Mouse (Mus musculus) midbrain, embryonic 14.5 days (tissue): Measurements from ENCODE around the gene Parp16. TPM values are rescaled to one million over a fixed set of nuclear protein-coding genes. Genes with fewer than 3 reads are reported as not detected.

Source experiments
- ATAC-seq: fragments of 200-750 bp; cut with Nextera tagmentation; 2 replicates; pipeline ENCODE4 v1.8.0; 2017; ENCODE audit warnings: moderate number of reproducible peaks, moderate library complexity; ENCODE audit not compliant: low FRiP score, low TSS enrichment
- DNase-seq: peaks from one replicate; pipeline ENCODE4 v3.0.0-alpha.2; 2015
- H3K27ac ChIP-seq: fragments of 300-500 bp; sonication (generic); replicated peaks from 2 replicates; pipeline ENCODE4 v1.5.1; 2014; ENCODE audit warnings: mild to moderate bottlenecking, low read depth, low read length, moderate library complexity
- H3K27me3 ChIP-seq: fragments of 300-500 bp; sonication (generic); 2 replicates; pipeline ENCODE4 v1.6.1; 2014; ENCODE audit warnings: low read length, control low read depth, mixed read lengths; ENCODE audit not compliant: control insufficient read depth, insufficient read depth
- H3K36me3 ChIP-seq: fragments of 300-500 bp; sonication (generic); 2 replicates; pipeline ENCODE4 v1.6.1; 2014; ENCODE audit warnings: low read length, control low read depth; ENCODE audit not compliant: control insufficient read depth, insufficient read depth
- H3K4me1 ChIP-seq: fragments of 300-500 bp; sonication (generic); 2 replicates; pipeline ENCODE4 v1.6.1; 2014; ENCODE audit warnings: mild to moderate bottlenecking, antibody characterized with exemption, low read length, control low read depth; ENCODE audit not compliant: control insufficient read depth, insufficient read depth
- H3K4me2 ChIP-seq: fragments of 300-500 bp; sonication (generic); 2 replicates; pipeline ENCODE4 v1.6.1; 2014; ENCODE audit warnings: mild to moderate bottlenecking, low read length, moderate library complexity
- H3K4me3 ChIP-seq: fragments of 300-500 bp; sonication (generic); replicated peaks from 2 replicates; pipeline ENCODE4 v1.5.1; 2014; ENCODE audit warnings: low read depth, low read length
- H3K9ac ChIP-seq: fragments of 300-500 bp; sonication (generic); replicated peaks from 2 replicates; pipeline ENCODE4 v1.6.1; 2014; ENCODE audit warnings: mild to moderate bottlenecking, low read length, moderate library complexity
- H3K9me3 ChIP-seq: fragments of 300-500 bp; sonication (generic); 2 replicates; pipeline ENCODE4 v1.6.1; 2016; ENCODE audit warnings: low read length, control low read depth, mixed read lengths; ENCODE audit not compliant: control insufficient read depth
- WGBS: fragments of 180-500 bp; shearing (Covaris S2); extraction: QIAGEN DNeasy Blood & Tissue Kit; methylation state at CpG from one replicate; pipeline ENCODE4 v1.1.7; 2014; 5-methylcytosine and 5-hydroxymethylcytosine counted together
- polyA plus RNA-seq: library from polyadenylated mRNA; unstranded; fragments of >200 nt; fragmentation: Nextera tagmentation; extraction: Ambion mirVana; gene quantifications from 2 replicates; pipeline ENCODE4 v1.2.1, GENCODE M21; 2014

Parp16 gene
- polyA plus RNA-seq, 1 experiment from 2014 or later: 5.2 TPM

DNA sequence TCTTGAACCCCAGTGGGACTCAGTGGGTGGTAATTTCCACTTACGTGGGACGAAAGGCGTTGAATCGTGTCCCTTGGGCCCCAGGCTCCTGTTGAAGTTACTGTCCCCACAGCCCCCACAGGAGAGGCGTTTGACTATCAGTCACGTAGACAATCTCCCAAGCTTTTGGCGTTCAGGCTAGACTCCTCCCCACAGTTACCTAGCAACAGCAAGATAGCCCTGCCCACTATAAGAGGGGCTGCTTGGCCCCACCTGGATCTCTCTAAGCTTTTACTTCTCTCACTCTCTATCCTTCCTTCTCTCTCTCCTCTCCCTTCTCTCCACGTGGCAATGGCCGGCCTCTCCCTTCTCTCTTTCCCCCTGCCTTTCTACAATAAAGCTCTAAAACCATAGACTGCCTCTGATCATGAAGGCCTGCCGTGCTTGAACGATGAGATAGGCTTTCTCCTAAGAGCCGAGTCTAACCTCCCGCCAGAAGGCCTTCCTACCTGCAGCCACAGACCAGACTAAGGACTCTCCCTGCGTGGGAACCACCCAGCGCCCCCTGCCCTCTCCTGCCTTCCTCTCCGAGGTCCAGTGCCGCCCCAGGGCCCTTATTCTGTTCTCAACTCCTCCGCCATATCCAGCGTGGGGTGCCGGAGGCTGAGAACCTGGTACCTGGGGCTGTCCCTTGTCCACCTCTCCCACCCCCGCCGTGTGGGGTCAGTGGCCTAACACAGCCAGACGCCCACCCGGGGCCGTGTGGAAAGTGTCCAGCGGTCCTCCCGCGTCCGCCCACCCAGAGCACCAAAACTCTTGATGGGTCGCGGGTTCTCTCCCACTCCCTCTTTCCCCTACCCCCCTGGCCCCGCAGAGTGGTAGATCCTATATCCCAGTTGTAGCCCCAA lies 13.4 kb downstream of the Parp16 start:
- Histone ChIP-seq H3K4me1 (no peaks in the 10 kb centered on the region), H3K27ac (no peak overlapping the region), H3K9ac (no peak overlapping the region), H3K36me3 (no peaks in the 10 kb centered on the region), H3K4me2 (no peak overlapping the region), H3K4me3 (no peak overlapping the region), H3K27me3 (no peaks in the 10 kb centered on the region), H3K9me3 (no peaks in the 10 kb centered on the region)
- 89% methylated on average over 32 of the region's 32 CpGs for WGBS
- ATAC-seq: no peak
- DNase-seq: no peak

DNA sequence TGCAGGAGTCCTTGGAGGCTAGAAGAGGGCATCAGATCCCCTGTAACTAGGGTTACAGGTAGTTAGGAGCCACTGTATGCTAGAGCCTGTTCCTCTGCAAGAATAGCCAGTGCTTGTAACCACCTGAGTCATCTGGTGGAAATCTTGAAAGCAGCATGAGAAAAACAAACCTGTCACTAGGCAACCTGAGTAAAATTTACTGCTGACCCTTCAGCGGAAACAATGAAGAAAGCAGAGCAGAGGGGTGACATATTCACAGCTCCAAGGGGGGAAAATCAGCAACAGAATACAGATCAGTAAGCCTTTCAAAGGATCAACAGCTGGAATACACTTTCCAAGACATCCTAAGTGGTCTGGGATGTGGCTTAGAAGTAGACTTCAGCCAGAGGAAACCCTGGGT lies 16.4 kb downstream of the Parp16 start:
- ATAC-seq (no peak), DNase-seq (no peak)
- no peaks in the 10 kb centered on the region for H3K9me3 ChIP-seq
- H3K4me1 ChIP-seq: peaks cover 10% of the 10 kb centered on the region; the same call in 1 of the 2 replicates
- no peak overlapping the region for H3K4me3 ChIP-seq
- H3K4me2 ChIP-seq: no peak overlapping the region
- no peaks in the 10 kb centered on the region for H3K36me3 ChIP-seq
- H3K9ac ChIP-seq: no peak overlapping the region
- WGBS: 44% methylated on average over 1 of the region's 1 CpGs
- H3K27me3 ChIP-seq: no peaks in the 10 kb centered on the region
- no peak overlapping the region for H3K27ac ChIP-seq

DNA sequence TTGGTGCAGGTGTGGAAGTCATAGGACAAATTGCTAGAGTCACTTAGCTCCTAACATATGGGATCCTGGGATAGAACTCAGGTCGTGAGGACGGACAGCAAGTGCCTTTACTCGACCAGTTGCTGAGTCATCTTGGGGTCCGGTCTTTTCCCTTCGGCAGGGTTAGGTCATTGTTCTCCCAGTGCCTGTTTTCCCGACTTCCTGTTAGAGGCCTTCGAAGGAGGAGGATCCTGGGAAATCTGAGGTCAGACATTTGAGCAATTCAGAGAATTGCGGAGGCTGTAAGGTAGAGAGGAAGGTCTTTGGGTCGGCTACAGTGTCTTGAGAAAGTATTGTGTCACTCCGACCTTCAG lies 19.2 kb downstream of the Parp16 start:
- DNase-seq: no peak
- peak overlapping the region; percentile 92 for H3K4me2 ChIP-seq
- H3K36me3 ChIP-seq: no peaks in the 10 kb centered on the region
- no peaks in the 10 kb centered on the region for H3K9me3 ChIP-seq
- WGBS: 15% methylated on average over 10 of the region's 10 CpGs
- ATAC-seq: no peak
- H3K27ac ChIP-seq: peak overlapping the region; percentile 88
- peak overlapping the region; percentile 87 for H3K9ac ChIP-seq
- H3K27me3 ChIP-seq: no peaks in the 10 kb centered on the region
- peak overlapping the region; percentile 66 for H3K4me3 ChIP-seq
- H3K4me1 ChIP-seq: peaks cover 10% of the 10 kb centered on the region; the same call in 1 of the 2 replicates

DNA sequence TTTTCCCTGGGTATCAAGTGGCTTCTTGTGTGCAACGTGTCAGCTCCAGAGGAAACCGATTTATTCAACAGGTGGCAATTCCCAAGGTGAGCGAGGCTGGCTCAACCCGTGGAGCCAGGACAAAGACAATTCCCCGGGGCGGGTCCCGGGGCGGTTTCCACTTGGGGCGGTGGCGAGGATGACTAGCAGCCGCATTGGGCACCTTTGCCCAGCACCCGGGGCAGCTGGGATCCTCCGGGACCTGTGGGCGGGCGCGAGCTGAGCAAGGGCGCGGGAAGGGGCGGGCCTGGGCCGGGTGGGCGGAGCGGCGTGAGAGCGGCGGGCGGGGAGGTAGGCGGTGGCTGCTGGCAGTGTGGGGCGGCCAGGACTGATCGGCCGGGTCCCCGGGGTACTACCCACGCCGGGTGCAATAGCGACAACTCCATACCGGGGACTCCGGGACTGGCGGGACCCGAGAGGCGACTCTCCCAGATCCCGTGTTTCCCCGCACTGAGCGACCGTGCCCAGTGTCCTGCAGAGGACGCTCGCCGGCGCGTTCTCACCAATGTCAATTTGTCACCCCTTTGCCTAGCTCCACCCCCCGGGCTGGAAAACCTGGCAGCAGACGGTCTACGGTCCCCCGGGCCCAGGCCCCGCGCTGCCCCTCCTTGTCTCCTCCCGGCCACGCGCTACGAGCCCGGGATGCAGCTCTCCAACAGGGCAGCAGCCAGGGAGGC lies 19.8 kb downstream of the Parp16 start:
- peak overlapping the region; percentile 88 for H3K27ac ChIP-seq
- DNase-seq: peak; percentile 87
- H3K9ac ChIP-seq: peak overlapping the region; percentile 87
- H3K4me2 ChIP-seq: peak overlapping the region; percentile 92
- no peaks in the 10 kb centered on the region for H3K27me3 ChIP-seq
- under 1% methylated on average over 58 of the region's 59 CpGs for WGBS
- peak; percentile 92 for ATAC-seq
- H3K4me1 ChIP-seq: peaks cover 10% of the 10 kb centered on the region; the same call in 1 of the 2 replicates
- no peaks in the 10 kb centered on the region for H3K9me3 ChIP-seq
- peak overlapping the region; percentile 66 for H3K4me3 ChIP-seq
- no peaks in the 10 kb centered on the region for H3K36me3 ChIP-seq

DNA sequence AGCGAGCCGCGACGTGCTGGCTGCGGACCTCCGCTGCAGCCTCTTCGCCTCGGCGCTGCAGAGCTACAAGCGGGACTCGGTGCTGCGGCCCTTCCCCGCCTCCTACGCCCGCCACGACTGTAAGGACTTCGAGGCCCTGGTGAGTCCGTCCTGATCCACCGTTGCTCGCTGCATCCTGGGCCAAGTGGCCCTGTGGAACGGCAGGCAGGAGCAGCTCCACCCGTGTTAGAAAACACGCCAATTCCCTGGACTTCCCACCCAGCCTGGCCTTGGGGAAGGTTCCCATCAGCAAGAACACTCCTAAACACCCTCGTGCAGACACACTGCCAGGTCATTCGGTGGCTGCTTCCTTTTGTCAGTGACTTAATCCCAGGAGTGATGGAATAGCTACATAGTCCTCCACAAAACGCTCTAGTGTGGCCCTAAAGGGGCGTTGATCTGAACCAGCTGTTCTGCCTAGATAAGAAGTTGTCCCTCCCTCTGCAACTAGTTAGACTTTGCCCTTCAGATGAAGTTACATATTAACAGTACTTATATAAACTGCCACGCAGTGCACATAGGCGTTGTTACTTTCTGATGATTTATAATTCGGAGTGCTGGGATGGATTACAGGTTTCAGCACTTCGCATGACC lies 20.5 kb downstream of the Parp16 start:
- peak; percentile 4 for ATAC-seq
- Histone ChIP-seq H3K4me1 (peaks cover 10% of the 10 kb centered on the region; the same call in 1 of the 2 replicates), H3K9me3 (no peaks in the 10 kb centered on the region), H3K27ac (peak overlapping the region; percentile 88), H3K4me2 (peak overlapping the region; percentile 92), H3K9ac (peak overlapping the region; percentile 87), H3K27me3 (no peaks in the 10 kb centered on the region), H3K36me3 (no peaks in the 10 kb centered on the region), H3K4me3 (peak overlapping the region; percentile 66)
- peak; percentile 55 for DNase-seq
- 11% methylated on average over 31 of the region's 31 CpGs for WGBS

DNA sequence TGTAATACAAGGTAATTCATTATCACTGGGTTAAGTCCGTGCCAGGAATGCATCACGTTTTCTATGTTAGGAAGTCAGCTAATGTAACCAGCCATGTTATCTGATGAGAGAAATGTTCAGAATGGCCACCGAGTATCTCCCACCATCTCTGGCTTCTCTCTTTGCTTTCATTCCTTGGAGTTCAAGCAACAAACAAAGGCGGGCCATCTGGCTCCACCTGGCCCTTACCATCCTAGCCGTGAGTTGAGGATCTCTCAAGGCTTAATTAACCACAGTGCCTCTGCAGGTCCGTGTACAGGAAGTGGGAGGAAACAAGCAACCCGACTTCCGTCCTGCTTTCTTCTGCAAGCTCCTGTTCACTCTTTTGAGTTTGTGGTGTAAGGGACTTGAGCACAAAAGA lies 21.8 kb downstream of the Parp16 start:
- 80% methylated on average over 8 of the region's 8 CpGs for WGBS
- H3K36me3 ChIP-seq: no peaks in the 10 kb centered on the region
- H3K27me3 ChIP-seq: no peaks in the 10 kb centered on the region
- peaks cover 10% of the 10 kb centered on the region; the same call in 1 of the 2 replicates for H3K4me1 ChIP-seq
- no peak overlapping the region for H3K9ac ChIP-seq
- H3K4me3 ChIP-seq: no peak overlapping the region
- H3K9me3 ChIP-seq: no peaks in the 10 kb centered on the region
- no peak for DNase-seq
- no peak overlapping the region for H3K4me2 ChIP-seq
- ATAC-seq: no peak
- H3K27ac ChIP-seq: no peak overlapping the region

DNA sequence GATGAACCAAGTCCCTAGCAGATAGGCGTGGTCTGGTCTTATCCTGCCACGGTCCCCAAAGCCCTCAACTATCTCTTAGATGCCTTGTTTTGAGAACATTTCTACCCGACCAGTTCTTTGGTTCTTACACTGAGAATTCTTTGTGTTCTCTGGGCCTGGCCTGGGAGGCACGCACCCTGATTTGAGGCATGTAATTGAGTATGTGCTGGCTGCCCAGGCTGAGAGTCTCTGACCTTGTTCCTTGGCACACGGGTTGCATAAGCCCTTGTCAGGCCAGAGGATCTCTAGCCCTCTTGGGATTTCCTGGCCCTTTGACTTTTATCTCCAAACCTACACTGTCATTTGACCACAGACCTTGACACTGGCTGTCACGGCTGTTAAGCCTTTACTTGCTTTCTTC lies 22.5 kb downstream of the Parp16 start:
- no peak for DNase-seq
- no peak for ATAC-seq
- no peak overlapping the region for H3K4me3 ChIP-seq
- peaks cover 10% of the 10 kb centered on the region; the same call in 1 of the 2 replicates for H3K4me1 ChIP-seq
- no peak overlapping the region for H3K4me2 ChIP-seq
- no peak overlapping the region for H3K27ac ChIP-seq
- 69% methylated on average over 6 of the region's 6 CpGs for WGBS
- H3K9ac ChIP-seq: no peak overlapping the region
- no peaks in the 10 kb centered on the region for H3K36me3 ChIP-seq
- H3K27me3 ChIP-seq: no peaks in the 10 kb centered on the region
- no peaks in the 10 kb centered on the region for H3K9me3 ChIP-seq

DNA sequence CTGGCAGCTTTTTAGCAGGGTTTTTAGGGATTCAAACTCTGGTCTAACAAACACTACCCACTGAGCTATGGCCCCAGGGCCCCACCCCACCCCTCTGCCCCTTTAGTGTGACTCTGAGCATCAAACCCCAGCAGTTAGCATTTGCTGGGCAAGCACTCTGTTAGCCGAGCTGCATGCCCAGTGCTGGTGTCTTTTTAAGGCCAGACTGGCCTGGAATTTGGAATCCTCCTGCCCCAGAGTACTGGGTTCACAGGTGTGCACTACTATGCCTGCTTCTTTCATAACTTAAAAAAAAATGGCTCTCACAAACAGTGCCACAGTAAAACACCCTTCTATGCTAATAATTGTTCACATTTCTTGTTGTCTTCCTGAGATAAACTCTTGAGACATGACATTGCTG lies 23.8 kb downstream of the Parp16 start:
- ATAC-seq (no peak), DNase-seq (no peak)
- Histone ChIP-seq H3K9me3 (no peaks in the 10 kb centered on the region), H3K27ac (no peak overlapping the region), H3K9ac (no peak overlapping the region), H3K4me3 (no peak overlapping the region), H3K4me2 (no peak overlapping the region), H3K4me1 (peaks cover 10% of the 10 kb centered on the region; the same call in 1 of the 2 replicates), H3K27me3 (no peaks in the 10 kb centered on the region), H3K36me3 (no peaks in the 10 kb centered on the region)
- 70% methylated on average over 1 of the region's 1 CpGs for WGBS
